In the genomic region with DNA sequence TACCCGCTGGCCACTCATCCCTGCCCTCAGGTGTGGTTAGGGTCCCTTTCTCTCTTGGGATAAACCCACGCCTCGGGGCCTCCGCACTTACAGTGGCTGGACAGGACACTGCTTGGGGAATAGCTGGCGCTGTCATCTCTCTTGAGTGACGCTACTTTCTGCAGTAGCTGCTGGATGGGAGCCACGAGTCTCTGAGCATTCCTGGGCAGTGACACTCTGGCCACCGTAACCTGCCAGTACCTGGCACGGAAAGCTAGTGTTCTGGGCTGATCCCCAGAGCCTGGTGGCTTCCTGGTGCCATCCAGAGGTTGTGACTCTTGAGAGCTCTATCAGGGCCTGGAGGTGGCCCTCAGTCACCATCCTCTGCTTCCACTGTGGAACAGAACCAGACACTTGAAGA, we compare ENCODE assay signal across 17 mouse cellular contexts. TPM values are rescaled to one million over a fixed set of nuclear protein-coding genes. Genes with fewer than 3 reads are reported as not detected.
A peak's percentile ranks its signal among the peaks of the same experiment; 100 is the strongest.
DNase-seq lines count a peak whose midpoint lies in the region; ATAC-seq lines count a peak whose summit lies in the region.
"Had no signal": no experiment of that assay in that cellular context is flagged by ENCODE, and none has a peak within 500 bp of the region (broad histone marks: within the 10 kb centered on the region; RNA-seq: fewer than 3 reads in every experiment).

No protein-coding gene starts in this region.

- DNase-seq in forebrain, embryonic 10.5 days (ENCODE audit: extremely low spot score, low spot score): no peak
- DNase-seq in kidney, postnatal 25 days: peak; percentile 18 to 54
- no peak for DNase-seq in kidney, postnatal 10 days
- DNase-seq in gastrocnemius, postnatal 25 days: peak; percentile 82
- peak; percentile 33 to 56 for DNase-seq in heart, postnatal 36 days
- no peak for DNase-seq in urinary bladder, adult 2 months (ENCODE audit: low spot score)
- DNase-seq: adrenal gland, postnatal 25 days; left cerebral cortex, postnatal 4 days; right cerebral cortex, postnatal 14 days; thymus, adult 2 months had no signal

- no peaks in the 10 kb centered on the region for H3K9me3 ChIP-seq in forebrain, embryonic 10.5 days
- no peaks in the 10 kb centered on the region for H3K9me3 ChIP-seq in forebrain, embryonic 12.5 days
- H3K9me3 ChIP-seq in midbrain, embryonic 16.5 days (replicated peaks; ENCODE audit: control insufficient read depth, low read length, poor library complexity, severe bottlenecking): no peaks in the 10 kb centered on the region
- H3K9me3 ChIP-seq: forebrain, embryonic 15.5 days; liver, embryonic 12.5 days; megakaryocyte, embryonic 14.5 days had no signal

- no peak overlapping the region for H3K9ac ChIP-seq in forebrain, embryonic 12.5 days
- H3K9ac ChIP-seq in midbrain, embryonic 16.5 days (ENCODE audit: low read depth, low read length): no peak overlapping the region
- H3K9ac ChIP-seq: forebrain, embryonic 15.5 days; liver, embryonic 12.5 days had no signal

- WGBS in forebrain, embryonic 10.5 days: 93% methylated on average over 9 of the region's 9 CpGs
- WGBS in forebrain, embryonic 12.5 days: 89% methylated on average over 9 of the region's 9 CpGs
- WGBS in midbrain, embryonic 16.5 days: 92% methylated on average over 9 of the region's 9 CpGs

- no peaks in the 10 kb centered on the region for H3K27me3 ChIP-seq in forebrain, embryonic 10.5 days (ENCODE audit: poor library complexity, severe bottlenecking)
- H3K27me3 ChIP-seq in forebrain, embryonic 12.5 days: no peaks in the 10 kb centered on the region
- H3K27me3 ChIP-seq in midbrain, embryonic 16.5 days (ENCODE audit: control insufficient read depth, insufficient read depth, low read depth, low read length): no peaks in the 10 kb centered on the region
- H3K27me3 ChIP-seq: forebrain, embryonic 15.5 days; liver, embryonic 12.5 days had no signal

- no peak overlapping the region for H3K4me2 ChIP-seq in forebrain, embryonic 12.5 days
- no peak overlapping the region for H3K4me2 ChIP-seq in midbrain, embryonic 16.5 days (ENCODE audit: low read length)
- H3K4me2 ChIP-seq: forebrain, embryonic 15.5 days; liver, embryonic 12.5 days had no signal

- intact Hi-C loops in heart, postnatal 36 days (cut with DNase I): no loop called here

- 0 out of 2 replicates have a peak overlapping the region, but pooled peaks have one; percentile 16 for H3K27ac ChIP-seq in forebrain, embryonic 10.5 days
- no peak overlapping the region for H3K27ac ChIP-seq in forebrain, embryonic 12.5 days
- no peak overlapping the region for H3K27ac ChIP-seq in midbrain, embryonic 16.5 days (ENCODE audit: low read length)
- H3K27ac ChIP-seq: forebrain, embryonic 15.5 days; liver, embryonic 12.5 days had no signal

- ATAC-seq in forebrain, embryonic 12.5 days (ENCODE audit: low FRiP score): no peak
- ATAC-seq in midbrain, embryonic 16.5 days: no peak
- ATAC-seq: forebrain, embryonic 15.5 days; liver, embryonic 12.5 days had no signal

- H3K4me3 ChIP-seq in forebrain, embryonic 10.5 days: no peak overlapping the region
- H3K4me3 ChIP-seq in forebrain, embryonic 12.5 days (replicated peaks): no peak overlapping the region
- H3K4me3 ChIP-seq in midbrain, embryonic 16.5 days (ENCODE audit: low read depth, low read length): no peak overlapping the region
- H3K4me3 ChIP-seq: forebrain, embryonic 15.5 days; liver, embryonic 12.5 days; megakaryocyte, embryonic 14.5 days; myocyte had no signal

- no peaks in the 10 kb centered on the region for H3K36me3 ChIP-seq in forebrain, embryonic 10.5 days (replicated peaks)
- H3K36me3 ChIP-seq in forebrain, embryonic 12.5 days (replicated peaks): no peaks in the 10 kb centered on the region
- no peaks in the 10 kb centered on the region for H3K36me3 ChIP-seq in midbrain, embryonic 16.5 days (ENCODE audit: control insufficient read depth, insufficient read depth, low read length)
- H3K36me3 ChIP-seq: forebrain, embryonic 15.5 days; G1E; liver, embryonic 12.5 days had no signal

- H3K4me1 ChIP-seq in forebrain, embryonic 10.5 days: peaks cover 19% of the 10 kb centered on the region
- peaks cover 23% of the 10 kb centered on the region for H3K4me1 ChIP-seq in forebrain, embryonic 12.5 days
- peaks cover 10% of the 10 kb centered on the region for H3K4me1 ChIP-seq in midbrain, embryonic 16.5 days (ENCODE audit: control insufficient read depth, insufficient read depth, low read length)
- H3K4me1 ChIP-seq: liver, embryonic 12.5 days; megakaryocyte, embryonic 14.5 days had no signal

RNA-seq across cellular contexts. Expression of a gene that starts 13.4 kb away (rescaled TPM):
- 6.5 TPM in 2 replicates for polyA plus RNA-seq in forebrain, embryonic 10.5 days (2016; fragmentation: Nextera tagmentation; extraction: Ambion mirVana)
- polyA plus RNA-seq in forebrain, embryonic 12.5 days (2016; fragmentation: Nextera tagmentation; extraction: Ambion mirVana): 7.3 and 7.5 TPM in 2 replicates
- total RNA-seq in gastrocnemius, postnatal 25 days (2021): under 1 TPM; 0.67 to 0.94 TPM
- under 1 TPM; 0.89 to 1.00 TPM for total RNA-seq in heart, postnatal 36 days (2021)
- polyA plus RNA-seq in urinary bladder, adult 2 months (2012; rRNA removed): 1.2 and 1.6 TPM in 2 replicates
- 5.7 and 6.4 TPM in 2 replicates for polyA plus RNA-seq in midbrain, embryonic 16.5 days (2015; fragmentation: Nextera tagmentation; extraction: Ambion mirVana)
- total RNA-seq: G1E had no signal
- polyA plus RNA-seq: G1E had no signal

RNA-seq across cellular contexts. Expression of a gene that starts 14.5 kb away (rescaled TPM):
- polyA plus RNA-seq in forebrain, embryonic 10.5 days (2016; fragmentation: Nextera tagmentation; extraction: Ambion mirVana): 10.1 and 11.2 TPM in 2 replicates
- polyA plus RNA-seq in forebrain, embryonic 12.5 days (2016; fragmentation: Nextera tagmentation; extraction: Ambion mirVana): 16.6 and 17.1 TPM in 2 replicates
- total RNA-seq in gastrocnemius, postnatal 25 days (2021): 1 to 10 TPM; 2.2 to 2.8 TPM
- 1 to 10 TPM; 1.3 to 2.1 TPM for total RNA-seq in heart, postnatal 36 days (2021)
- polyA plus RNA-seq in urinary bladder, adult 2 months (2012; rRNA removed): 1.8 and 2.7 TPM in 2 replicates
- polyA plus RNA-seq in midbrain, embryonic 16.5 days (2015; fragmentation: Nextera tagmentation; extraction: Ambion mirVana): 23.6 and 29.8 TPM in 2 replicates
- total RNA-seq: G1E had no signal

Comparison
In these comparisons a context has a peak if more than half of its experiments do, and no peak if none do; other contexts are left out.
1. DNase-seq: peak in kidney, postnatal 25 days (2 of 2), gastrocnemius, postnatal 25 days (single experiment) and heart, postnatal 36 days (2 of 2); none in forebrain, embryonic 10.5 days (single experiment), kidney, postnatal 10 days (single experiment) and urinary bladder, adult 2 months (single experiment).